Mouse (Mus musculus) urinary bladder, postnatal 14 days (tissue): ENCODE results near the gene Scd1.

Experiments
- DNase-seq: peaks from one replicate; pipeline ENCODE4 v3.0.0; 2021; ENCODE audit warnings: low spot score

Scd1 gene

DNA sequence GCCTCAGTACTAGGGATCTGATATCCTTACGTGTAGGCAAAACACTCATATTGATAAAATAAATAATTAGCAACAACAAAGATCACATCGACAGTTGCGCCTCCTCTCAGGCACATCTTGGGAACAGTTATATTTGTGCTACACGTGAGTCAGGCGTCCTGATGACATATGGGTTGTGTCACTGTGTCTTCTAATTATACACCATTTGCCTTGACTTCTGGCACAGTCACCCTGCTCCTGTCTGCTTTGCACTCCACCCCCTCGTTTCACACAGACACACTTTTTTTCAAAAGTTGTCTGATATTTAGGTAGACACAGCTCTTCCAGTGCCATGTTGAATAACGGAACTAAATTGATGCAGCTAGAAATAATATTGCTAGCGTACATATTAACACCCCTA, 43.6 kb downstream of the Scd1 start:
- no peak for DNase-seq

- peak; percentile 70 for DNase-seq
These were observed 44.1 kb downstream of the Scd1 start for GRCm38 (mm10) chr19:44363529-44363928.

GRCm38 (mm10) chr19:44358700-44359099, 49.0 kb downstream of the Scd1 start:
- no peak for DNase-seq

DNA sequence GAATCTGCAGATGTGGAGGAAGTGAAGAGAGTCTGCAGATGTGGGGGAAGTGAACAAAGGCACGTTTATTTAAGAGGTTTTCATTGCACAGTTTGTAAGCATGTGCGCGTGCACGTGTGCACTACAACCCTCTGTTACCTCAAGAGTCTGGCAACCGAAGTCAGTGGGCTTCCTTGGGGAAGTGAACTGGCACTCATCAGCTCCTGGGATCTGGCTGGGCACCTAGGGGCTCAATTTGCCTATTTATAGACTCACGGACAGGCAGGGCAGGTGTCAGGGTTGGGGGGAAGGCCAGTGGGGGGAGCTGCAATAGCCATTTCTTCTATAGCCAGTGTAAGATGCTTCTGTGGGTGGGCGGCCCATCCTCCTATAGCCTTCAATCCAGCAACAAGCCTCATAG, 55.9 kb downstream of the Scd1 start:
- DNase-seq: no peak

DNA sequence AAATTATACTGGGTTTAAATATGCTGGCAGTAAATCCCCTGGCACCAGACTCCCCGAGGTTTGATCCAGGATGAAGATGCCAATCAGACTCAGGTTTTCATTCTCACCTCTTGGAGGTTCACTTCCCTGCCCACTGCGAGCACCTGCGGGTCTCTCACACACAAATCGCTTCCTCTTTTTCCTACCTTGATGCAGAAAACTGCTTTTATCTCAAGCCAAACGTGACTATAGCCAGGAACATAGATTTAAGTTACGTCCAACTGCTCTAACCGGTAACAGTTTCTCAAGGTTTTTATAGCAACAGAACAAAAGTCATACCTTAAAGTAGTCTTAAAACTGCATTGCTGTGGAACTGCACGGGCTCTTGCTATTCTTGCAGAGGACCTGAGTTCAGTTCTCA, 58.0 kb downstream of the Scd1 start:
- DNase-seq: no peak
